Mouse (Mus musculus) stomach, postnatal 0 days (tissue): Measurements from ENCODE around the gene Psmd13.

ENCODE experiments used
- CTCF ChIP-seq: IDR thresholded peaks from 2 replicates; pipeline ENCODE4 v1.5.1; 2016; ENCODE audit warnings: antibody characterized with exemption, low read depth, mild to moderate bottlenecking, moderate library complexity
- EP300 ChIP-seq: optimal IDR thresholded peaks from 2 replicates; pipeline ENCODE3; 2016; ENCODE audit warnings: antibody characterized with exemption

GRCm38 (mm10) chr7:140939669-140940171 is 58.0 kb downstream of the Psmd13 start:
- TF ChIP-seq CTCF (no peak), EP300 (no peak)
